Mouse (Mus musculus) Muller cell, postnatal 12 days (primary cell): ENCODE measurements at regions not wholly inside any gene's neighbourhood (a gene's known extent, or its start where the extent isn't known, plus 50 kb on each side); places are given as distances from the start of the nearest gene placed in this dataset.
A peak's percentile ranks its signal among the peaks of the same experiment; 100 is the strongest.
"Not testable (repeated sequence)": the region's sequence is repeated elsewhere in the genome, so short reads cannot be mapped to it uniquely, and the experiment has no call there.

Experiments used
- DNase-seq: peaks from one replicate; pipeline ENCODE4 v3.0.0-alpha.2; 2015; ENCODE audit errors: inconsistent ontology term

DNA sequence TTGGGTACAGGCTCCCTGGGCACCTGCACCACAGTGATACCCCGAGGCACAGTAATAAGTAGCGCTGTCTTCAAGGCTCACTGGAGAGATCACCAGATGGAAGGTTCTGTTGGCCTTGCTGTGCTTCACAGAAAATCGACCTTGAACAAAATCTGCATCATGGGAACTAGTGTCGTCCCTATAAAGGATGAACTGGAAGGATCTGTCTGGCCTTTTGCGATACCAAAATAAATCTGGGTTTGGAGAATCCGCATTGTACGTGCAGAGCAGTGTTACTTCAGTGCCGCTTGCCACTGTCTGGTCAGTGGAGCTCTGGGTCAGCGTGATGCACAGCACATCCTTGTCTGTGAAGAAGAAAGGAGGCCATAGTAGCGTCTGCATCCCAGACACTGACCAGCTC lies 105.3 kb downstream of the Dad1 start:
- no peak for DNase-seq

DNA sequence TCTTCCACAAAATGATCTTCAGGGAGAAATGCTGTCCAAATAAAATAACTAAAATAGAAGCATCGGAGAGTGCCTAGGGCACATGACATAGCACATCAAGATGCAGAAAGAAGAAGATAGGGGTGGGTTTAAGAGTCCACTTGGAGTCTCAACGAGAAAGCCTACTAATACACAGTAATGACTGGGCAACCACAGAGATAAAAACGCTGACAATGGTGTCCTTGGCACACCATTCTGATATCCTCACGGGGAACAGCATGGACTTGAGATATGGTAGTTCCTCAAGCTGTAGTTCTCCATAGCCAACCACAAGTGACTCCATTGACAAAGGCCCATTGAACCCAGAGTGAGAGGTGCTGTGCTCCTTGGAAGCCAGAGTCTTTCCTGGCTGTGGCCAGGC lies 105.8 kb downstream of the Dad1 start:
- DNase-seq, result no peak

DNA sequence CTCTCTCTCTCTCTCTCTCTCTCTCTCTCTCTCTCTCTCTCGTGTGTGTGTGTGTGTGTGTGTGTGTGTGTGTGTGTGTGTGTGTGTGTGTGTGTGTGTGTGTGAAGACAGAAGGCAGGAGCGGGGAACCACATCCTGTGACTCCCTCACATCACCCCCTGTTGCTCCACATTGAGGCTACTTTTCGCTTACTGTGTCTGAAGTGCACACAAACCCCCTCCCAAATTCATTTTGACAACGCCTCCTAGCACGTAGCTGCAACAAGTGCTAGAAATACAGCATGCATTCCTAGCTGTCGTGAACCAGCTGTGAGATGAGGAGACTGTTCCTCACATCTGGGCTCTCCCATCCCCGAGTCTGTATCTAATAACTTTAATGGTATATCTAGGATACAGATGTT lies 106.4 kb downstream of the Dad1 start:
- no peak for DNase-seq

DNA sequence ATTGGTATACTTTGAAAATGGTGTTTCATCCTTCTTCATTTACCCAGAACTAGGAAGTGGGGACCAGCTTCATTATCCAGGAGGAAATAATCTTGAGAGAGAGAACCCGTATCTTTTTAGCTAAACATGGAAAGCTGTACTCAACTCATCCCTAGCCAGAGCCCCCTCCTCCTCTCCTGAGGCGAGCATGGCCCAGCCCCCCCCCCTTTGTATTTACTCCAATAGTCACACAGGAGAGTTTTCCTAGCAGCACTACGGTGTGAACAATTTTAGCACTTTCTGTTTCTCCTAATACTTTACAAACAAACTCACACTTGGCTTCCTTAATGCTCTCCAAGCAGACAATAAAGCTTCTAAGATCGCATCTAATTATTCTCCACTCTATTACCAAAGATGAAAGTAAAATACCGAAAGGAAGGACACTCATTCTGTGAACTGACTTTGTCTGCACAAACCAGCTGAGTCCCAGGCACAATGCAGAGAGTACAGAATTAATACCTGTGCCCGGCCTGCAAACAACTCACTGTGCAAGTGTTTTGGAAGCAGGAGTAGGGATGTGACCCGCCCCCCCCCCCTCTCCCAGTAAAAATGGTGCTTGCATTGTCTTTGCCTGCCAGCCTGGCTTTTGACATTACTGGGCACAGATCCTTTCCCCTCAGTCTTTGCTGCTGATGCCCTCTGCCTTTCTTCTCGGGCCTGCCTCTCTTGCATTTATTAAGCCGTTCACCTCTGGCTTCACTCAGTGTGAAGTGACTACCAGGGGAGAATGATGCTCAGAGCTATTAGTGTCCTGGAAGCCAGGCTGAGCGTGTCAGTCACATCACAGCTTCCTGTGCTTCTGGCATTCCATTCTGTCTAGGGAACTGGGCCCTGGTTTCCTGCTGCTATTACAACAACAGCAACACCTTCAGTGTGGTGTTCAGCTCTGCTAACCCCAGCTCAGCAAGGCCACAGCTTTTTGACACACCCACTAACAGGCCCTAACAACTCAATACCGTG lies 107.9 kb downstream of the Dad1 start:
- DNase-seq, result peak; percentile 47

DNA sequence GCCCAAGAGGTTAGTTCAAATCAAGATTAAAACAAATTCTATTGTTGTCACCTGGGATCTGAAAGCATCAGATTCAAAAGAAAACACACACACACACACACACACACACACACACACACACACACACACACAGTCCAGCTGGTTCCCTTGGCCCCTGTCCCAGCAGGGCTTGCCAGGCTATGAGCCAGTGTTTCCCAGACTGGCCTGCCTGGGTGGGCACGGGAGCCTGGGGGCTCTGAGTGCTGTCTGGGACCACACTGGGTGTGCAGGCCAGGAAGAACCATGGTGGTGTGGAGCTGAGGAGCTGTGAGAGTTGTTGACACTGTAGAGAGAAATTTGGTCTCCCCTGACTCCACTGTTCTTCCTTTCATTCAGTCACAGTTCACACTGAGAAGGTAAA lies 110.1 kb downstream of the Dad1 start:
- peak; percentile 50 for DNase-seq

DNA sequence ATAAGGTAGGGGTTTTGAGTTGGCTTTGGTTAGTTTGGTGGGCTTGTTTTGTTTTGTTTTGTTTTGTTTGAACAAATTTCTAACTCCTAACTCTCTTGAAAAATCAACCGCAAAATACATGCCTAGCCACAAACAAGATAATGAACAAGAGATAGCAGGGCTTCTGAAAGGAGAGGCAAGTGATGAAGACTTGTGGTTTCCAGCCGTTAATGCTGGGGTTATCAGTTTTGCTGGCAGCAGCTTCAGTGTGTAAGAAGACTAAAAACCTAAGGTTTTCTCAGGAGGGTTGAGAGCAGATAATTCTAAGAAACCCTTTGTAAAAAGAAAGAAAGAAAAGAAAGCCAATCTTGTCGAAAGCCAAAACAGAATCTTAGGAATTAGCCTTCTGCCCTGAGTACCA lies 115.6 kb downstream of the Dad1 start:
- no peak for DNase-seq

DNA sequence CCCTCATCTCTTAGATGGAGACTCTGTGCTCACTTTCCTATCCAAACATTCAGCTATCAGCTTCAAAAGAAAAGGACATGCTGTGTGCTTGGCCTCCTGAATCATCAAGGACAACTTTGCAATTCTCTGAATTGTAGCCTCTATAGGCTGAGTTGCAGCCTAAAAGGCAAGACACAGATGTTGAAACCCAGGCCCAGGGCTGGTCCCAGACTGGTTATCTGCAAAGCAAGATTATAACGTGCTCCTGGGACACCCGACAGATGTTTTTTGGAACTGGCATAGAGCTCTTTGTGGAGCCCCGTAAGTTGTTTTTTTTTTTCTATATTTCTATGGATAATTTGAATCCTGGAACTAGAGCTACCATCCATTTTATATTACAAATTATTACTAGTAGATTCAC lies 117.4 kb downstream of the Dad1 start:
- DNase-seq, result no peak

DNA sequence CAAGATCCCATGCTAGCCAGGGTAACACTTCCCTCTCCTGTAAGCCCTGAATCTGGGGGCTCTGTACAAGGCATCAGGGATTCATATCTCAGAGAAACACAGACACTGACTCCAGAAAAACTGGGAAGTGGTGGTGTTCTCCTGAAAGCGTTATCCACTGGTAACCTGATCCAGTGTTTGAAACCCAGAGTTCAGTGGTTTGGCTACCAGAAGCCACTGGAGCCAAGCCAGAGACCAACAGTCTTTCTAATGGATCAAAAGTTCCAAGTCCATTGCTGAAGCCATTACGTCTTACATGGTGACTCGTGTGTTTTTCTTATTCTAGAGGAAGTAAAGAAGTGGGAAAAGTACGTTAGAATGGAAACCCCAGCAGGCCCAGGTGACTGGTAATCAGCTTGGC lies 125.6 kb downstream of the Dad1 start:
- peak; percentile 57 for DNase-seq

DNA sequence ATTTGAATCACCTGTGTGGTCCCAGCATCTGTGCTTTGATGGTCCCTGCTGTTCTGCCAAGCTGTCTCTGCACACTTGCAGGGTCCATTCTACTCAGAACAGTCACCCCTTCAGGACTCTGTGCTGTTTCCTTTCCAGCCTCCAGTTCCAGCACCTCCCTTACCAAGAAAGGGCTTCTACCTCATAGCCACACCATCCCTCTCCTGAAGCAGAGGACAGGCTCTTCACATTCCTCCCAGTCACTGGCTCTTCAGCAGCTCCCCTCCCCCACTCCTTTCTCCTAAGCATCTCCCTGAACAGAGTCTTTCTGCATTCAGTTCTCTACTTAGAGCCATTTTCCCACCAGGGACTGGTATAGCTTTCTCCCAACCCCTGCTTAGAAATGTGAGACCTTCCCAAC lies 128.4 kb downstream of the Dad1 start:
- no peak for DNase-seq

DNA sequence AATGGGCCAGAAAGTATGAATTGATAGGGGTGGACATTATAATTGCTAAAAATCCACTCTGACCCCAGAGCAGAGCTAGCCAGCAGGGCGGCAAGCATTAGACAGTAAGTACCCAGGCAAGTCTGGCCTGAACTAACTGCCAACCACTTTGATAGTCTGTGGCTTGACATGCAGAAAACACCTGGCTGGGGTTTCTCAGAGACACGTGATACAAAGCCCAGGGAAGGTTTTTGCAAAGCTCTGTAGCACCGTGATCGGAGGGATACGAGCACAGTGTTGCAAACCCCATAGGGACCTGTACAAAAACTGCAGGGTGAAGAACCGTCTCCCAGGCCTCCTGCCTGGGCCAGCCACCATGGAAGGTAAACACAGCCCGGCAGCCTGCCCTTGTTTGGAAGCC lies 131.9 kb downstream of the Dad1 start:
- no peak for DNase-seq

DNA sequence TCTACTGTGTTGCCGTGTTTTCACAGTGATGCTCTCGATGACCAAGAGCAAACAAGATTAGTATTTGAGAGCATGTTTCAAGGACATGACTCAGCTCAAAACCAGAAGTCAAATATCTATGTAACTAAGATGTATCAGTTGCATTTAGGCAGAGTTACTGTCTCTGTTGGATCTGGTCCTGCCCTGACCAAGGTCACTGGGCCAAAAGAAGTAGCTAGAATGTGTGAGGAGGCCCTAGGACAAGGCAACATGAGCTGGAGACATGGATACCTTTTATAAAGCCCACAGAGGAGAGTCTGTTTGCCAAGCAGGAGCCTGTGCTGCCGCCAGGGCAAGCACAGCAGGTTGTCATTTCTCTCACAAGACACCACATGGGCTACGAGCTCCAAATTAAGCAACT lies 132.6 kb downstream of the Dad1 start:
- DNase-seq, result no peak

DNA sequence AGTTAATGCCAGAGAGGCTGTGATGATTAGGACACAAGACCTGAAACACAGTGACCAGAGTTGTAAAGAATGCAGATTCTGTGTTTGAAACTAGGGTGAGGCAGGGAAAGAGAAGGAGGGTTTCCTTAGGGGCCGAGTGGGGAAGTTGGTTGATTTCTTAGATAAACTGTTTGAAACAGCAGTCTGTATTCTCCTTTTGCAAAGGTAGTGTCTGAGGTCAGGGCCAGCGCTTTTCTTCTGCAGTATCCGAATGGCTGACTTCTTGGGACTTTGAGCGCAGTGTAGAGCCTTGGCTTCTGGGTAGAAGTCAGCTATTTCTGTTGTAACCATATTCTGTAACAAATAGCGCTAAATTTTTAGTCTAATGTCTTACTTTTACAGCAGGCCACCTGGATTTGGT lies 133.7 kb downstream of the Dad1 start:
- DNase-seq, result no peak

DNA sequence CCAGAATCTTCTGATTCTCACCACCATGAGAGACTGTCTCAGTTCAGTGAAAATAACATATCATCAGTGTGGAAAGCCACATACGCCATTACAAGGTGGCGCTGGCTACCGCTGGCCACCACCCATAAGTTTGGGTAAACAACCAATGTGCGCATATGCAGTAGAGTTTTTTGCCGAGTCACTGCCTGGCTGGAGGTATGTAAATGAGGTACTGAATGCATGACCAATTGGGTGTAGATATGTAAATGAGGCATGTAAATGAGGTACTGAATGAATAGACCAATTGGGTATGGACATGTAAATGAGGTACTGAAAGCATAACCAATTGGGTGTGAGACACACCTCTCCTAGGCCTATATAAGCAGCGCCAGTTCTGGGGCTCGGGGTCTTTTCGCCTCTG lies 136.3 kb downstream of the Dad1 start:
- DNase-seq, result not testable (repeated sequence)

DNA sequence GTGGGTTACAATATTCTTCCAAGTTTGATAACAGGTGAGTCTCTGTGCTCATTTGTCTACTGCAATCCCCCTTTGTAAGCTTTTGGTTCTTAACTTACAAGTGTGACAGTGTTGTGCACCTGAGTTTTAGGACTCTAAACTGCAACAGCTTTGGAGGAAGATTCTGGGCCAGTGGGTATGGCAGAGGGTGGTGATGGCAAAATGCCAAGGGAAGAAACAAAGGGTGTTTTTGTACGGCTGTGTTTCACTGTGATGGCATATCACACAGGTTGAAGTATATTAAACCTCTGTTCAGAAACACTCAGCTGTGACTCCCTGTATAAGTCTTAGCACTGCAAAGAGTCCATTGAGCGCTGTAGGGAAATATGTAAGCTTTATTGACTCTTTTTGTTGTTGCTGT lies 140.7 kb downstream of the Dad1 start:
- no peak for DNase-seq

DNA sequence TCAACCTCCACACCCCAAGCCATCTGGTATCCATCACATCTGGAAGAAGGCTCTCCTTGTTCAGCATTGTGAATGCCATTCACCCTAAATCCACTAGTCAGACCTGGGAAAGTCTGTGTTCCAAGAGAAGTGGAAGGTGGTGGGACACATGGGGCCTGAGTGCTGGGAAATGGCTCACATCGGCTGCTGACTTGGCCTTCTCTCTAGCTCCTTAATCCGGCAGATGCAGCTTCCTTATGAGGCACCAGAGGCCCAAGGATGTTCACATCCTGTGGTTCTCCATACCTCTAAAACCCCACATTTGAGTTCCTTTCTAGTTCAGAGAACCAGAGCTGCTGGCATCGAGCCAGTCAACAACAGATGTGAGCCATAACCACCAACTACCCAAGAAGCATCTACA lies 142.9 kb downstream of the Dad1 start:
- DNase-seq, result no peak

DNA sequence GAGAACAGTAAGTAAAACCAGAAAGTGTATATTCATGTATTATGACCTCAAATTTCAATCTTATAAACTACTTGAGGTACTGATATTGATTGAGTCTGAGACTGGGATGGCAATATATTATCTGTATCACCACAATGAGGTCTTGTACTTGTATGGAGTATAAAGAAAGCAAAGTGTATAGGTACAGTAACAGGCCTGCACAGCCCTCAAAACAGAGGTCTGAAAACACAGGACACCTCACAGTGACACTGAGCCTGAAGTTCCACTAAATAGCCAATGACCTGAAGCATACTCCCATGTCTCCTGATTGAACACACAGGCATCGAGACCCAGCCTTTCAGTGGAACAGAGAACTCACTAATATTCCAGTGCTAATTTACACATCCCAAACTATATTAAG lies 144.8 kb downstream of the Dad1 start:
- DNase-seq, result no peak

DNA sequence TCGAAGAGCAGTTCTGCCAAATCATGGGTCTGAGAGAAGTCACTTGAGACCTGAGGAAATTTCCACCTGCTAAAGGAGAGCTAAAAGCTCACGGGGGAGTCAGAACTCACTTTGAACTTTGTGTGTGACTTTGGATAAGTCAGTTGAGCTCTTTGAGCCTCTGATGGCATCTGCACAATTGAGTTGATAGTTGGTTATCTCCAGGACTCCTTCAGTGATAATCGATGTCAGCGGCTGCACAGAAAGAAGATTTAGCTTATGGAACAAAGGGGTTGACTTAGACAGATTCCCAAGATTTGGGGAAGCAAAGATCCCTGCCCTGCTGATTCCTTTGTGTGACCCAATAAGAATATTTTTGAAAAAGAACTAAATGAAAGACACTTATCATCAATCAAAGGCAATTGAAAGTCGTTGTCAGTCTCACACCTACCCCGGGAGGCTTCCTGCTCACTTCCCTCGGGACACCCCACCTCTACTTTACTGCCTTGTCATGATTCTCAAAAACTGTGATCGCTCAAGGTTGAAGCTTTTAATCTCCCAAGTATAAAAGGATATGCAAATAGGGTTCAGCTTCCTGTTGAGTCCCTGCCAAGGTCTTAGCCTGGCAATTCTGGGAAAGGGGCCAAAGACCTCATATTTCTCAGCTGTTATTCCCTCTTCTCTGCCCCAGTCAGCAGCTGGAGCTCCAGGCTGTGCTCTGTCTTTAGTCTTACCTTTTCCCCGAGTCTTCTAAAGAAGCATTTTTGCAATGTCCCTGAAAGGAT lies 145.4 kb downstream of the Dad1 start:
- DNase-seq, result peak; percentile 72

DNA sequence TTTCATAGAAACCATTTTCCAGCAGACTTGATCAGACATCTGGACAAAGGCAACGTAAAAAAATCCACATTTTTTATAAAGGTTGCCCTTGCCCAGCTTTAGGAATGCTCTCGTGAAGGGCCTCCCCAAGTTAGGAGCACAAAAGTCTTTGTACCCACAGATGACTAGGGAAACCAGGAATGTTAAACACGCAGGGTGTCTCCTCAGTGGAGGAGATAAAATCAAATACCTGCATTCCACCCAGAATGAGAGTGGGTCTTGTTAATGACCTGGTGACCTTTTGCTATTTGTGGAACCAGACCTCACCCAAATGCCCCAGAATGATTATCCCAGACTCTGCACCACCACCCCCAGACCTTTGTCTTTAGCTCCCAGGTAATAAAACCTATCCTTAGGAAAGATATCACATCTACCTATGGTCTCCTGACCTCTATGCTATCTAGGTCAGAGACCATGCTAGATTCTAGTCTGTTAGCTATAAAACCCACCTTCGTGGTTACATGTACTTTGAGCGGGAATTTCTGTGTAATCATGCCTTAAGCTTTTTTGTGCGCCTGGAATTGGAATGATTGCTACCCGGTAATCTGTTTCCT lies 146.6 kb downstream of the Dad1 start:
- DNase-seq, result peak; percentile 64

DNA sequence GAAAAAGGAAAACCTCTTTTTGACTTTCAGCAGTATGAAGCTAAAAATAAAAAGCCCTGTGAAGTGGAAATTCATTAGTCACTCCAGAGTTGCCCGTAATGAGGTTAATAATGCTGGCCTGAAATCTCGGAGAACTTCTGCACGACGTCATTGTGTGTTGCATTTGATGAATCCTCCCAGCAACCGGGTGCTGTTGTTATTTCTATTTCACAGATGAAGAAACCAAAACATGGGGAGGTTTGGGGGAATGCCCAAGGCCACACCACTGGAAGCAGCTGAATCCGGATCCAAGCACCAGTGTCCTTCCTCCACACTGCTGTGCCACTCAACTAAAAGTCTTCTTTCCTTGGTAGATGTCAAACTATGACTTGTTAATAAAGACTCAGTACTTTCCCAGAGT lies 149.7 kb downstream of the Dad1 start:
- DNase-seq, result peak; percentile 78

DNA sequence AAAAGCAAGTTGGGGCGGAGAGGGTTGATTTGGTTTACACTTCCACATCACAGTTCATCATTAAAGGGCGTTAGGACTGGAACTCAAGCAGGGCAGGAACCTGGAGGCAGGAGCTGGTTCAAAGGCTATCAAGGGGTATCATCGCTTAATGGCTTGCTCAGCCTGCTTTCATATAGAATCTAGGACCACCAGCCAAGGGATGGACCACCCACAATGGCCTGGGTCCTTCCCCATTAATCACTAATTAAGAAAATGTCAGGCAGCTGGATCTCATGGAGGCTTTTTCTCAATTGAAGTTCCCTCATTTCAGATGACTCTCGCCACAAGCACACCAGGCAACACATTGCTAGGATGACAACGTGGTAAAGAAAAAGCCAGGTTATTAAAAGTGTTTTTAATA lies 150.4 kb downstream of the Dad1 start:
- DNase-seq, result no peak

DNA sequence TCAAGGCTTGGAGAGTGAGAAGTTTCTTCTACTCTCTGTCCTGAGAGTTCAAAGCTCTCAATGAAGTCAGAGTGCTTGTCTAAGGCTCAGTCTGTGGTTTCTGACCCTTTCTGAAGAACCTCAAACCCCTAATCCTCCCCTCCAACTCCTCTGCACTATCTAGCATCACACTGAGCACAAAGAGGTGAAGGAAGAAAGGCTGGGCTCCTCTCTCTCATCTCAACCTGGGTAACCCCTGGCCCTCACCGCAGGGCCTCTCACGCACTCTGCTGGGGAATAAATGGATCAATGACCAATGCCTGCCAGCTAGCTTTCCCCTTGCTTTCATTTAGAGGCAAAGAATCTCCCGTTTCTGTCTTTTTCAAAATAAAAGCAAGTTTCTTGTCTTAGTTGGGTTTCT lies 150.8 kb downstream of the Dad1 start:
- DNase-seq, result no peak

DNA sequence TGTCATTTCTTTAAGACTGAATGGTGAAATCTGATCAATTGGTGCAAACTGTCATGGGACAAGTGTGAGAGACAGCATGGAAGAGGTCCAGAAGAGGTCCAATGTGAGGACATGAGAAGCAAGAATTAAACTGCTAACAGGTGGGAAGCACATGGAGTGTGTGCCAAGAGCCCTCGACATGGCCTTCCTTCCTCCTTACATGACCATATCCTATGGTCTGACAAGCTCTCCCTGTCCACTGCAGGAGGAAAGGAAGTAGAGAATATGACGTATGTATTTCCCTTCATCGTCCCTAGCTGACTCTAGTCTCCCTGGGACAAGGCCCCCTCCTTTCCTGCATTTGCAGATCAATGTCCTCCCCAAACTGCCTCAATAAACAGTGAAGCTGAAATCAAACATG lies 152.1 kb downstream of the Dad1 start:
- DNase-seq, result no peak

DNA sequence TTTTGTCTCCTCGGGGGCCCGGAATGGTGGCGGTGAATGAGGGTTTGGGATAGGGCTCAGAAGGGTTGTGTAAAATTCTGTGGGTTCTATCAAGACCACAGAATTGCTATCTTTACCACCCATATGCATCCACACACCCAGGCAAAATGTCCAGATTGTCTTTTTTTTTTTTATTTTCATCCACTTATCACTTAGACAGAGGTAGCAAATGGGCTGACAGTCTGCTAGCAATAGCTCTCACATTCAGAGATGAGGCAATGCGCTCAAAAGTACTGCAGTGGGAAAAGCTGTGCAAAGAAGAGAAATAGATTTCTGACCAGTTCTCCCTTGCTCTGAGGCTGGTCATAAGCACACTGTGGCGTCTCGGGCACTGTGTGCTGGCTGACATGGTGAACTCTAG lies 154.5 kb downstream of the Dad1 start:
- no peak for DNase-seq
